Mouse (Mus musculus) natural killer cell, adult 2 months (primary cell): ENCODE results near the gene Dnajb11.

ENCODE experiments used
- DNase-seq, 2 experiments: peaks; one replicate each; pipeline ENCODE4 v3.0.0; 2022; ENCODE audit warnings: low spot score in 2 of 2

Gene Dnajb11

GRCm38 (mm10) chr16:22857431-22858113 lies at the start of gene Dnajb11, which contains the start of gene Tbccd1:
Gene Dnajb11 (plus strand): TSS chr16:22857845.
Gene Tbccd1 (minus strand): TSS chr16:22857669.
- peak; percentile 97 to 98 for DNase-seq

DNA sequence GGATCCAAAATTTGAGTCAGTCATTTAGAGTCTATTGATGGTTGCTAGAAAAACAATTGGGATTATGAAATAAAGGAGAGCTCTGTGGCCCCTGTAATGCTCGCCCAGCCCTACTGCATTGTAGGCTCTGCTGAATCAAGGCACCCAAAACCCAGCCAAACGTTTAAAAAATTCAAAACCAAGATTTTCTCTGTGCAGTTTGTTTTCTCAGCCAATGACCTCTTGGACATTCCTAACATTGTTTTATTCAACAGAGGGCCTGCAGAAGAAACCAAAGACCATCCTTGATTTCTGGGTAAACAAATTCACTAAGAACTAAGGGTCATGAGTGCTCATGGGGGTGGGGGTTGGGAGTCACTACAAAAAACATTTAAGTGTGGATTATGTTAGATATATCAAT lies 46.2 kb upstream of the Dnajb11 start, which contains the start of gene Crygs:
TSS of gene Crygs (minus strand) at position 101 of the 400 bp plus-strand sequence.
- DNase-seq = no peak

GRCm38 (mm10) chr16:22820731-22821130 lies 36.9 kb upstream of the Dnajb11 start:
- no peak for DNase-seq

- no peak for DNase-seq
Measured at GRCm38 (mm10) chr16:22832932-22833525, 24.6 kb upstream of the Dnajb11 start.

GRCm38 (mm10) chr16:22839146-22839857 lies 18.3 kb upstream of the Dnajb11 start:
- DNase-seq = no peak

- no peak for DNase-seq
Measured at GRCm38 (mm10) chr16:22842871-22843270, 14.8 kb upstream of the Dnajb11 start.

DNA sequence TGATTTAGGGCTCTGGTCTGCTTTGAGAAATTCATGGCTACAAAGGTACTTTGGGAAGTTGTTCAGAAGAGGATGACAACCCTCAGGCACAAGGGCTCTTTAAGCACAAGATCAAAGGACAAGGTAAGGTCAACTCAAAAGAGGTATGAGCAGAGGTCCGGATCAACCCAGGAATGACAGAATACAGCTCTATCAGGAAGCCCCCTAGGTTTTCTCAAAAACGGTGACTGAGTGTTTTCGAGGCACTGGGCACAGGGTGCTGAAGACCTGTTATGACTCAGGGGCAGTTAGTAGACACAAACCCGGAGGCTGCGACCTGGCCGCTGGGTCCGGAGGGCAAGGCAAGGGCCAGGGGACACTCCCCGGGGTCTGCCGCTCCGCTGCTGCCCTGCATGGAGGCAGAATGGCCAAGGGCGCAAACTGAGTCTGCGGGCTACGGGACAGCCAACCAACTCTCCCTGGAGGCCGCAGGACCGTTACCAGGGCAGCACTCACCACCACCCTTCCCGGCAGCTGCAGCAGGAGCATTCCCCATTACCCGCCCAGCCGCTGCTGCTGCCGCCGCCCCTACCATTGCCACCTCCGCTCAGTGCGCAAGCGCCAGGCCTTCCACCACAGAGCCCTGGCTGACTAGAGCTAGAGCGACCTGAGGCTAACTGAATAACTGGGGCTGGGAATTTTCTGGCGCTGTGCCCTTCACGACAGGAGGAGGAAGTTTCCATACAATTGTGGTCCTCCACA lies 13.4 kb upstream of the Dnajb11 start:
- no peak for DNase-seq

DNA sequence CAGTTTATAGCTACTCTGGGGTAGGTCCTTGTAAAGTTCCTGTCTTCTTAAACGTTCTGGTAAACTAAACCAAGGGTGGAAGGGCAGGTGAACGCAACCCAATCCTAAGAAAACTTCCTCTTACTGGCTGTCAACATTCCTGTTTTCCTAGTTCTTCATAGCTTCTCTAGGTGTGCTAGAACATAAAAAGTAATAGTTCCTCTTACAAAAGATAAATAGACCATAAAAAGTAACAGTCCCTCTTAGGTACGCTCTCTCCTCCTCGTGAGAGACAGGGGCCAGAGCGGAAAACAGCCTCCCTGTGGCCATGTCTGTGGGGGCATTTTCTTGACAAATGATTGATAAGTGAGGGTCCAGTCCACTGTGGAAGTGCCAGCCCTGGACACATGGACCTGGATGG lies 12.8 kb upstream of the Dnajb11 start:
- DNase-seq = no peak

GRCm38 (mm10) chr16:22845481-22845880 lies 12.2 kb upstream of the Dnajb11 start:
- no peak for DNase-seq

GRCm38 (mm10) chr16:22847686-22848085 lies 10.0 kb upstream of the Dnajb11 start:
- DNase-seq = no peak

GRCm38 (mm10) chr16:22848331-22848730 lies 9.3 kb upstream of the Dnajb11 start:
- DNase-seq = no peak

GRCm38 (mm10) chr16:22852709-22853108 lies 4.9 kb upstream of the Dnajb11 start:
- DNase-seq = no peak

DNA sequence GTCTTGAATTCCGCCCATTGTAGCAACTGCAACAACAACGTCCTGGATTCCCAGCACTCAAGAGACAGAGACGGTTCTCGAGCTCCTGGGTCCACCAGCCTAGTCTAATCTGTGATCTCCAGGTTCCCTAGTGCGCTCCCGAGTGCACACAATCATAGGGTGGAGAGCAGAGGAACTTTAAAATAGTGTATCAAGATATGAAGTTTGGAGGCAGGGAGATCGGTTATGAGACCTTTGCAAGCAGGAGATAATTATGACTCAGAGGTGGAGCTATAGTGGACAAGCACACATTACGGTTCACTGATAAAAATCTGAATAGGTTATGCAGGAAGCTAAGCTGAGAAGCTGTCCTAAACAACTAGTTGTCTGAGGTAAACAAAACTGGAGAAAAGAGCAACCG lies 872 bp upstream of the Dnajb11 start:
- DNase-seq = no peak

DNA sequence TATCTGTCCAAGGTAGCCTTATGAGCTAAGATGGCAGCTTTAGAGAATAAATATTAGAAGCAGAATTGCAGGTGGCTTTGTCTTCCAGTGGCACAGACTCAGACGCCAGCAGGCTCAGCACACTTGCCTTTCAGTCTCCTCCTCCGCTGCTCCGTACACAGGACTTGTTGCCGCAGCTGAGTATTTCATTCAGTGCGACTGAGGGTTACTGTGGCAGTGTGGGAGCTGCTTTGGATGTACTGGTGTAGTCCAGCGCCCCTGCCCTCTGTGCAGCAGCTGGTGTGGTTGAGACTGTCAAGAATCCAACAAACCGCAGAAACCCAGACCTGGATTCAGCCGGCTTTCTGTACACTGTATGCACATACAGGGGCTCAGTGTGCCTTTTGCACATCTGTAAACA lies 14.8 kb downstream of the Dnajb11 start:
- DNase-seq = no peak

DNA sequence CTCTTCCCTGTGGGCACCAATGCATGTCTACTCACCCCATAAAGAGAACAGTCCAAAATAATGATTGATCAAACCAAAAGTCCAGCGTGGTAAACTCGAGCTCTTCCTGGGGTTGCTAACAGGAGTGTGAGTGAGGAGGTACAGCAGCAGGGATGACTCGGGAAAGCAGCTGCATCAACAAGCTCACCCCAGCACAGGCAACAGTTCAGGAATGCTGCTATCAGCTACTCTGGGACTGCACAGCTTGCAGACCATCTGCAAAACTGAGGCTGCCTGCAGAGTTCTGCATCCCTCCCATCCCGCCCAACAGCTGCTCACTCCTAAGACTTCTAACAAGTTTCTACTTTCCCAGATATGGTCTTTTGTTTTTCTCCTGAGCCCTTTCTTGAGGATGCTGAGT lies 15.7 kb downstream of the Dnajb11 start:
- no peak for DNase-seq

GRCm38 (mm10) chr16:22876218-22877043 lies 18.8 kb downstream of the Dnajb11 start:
- no peak for DNase-seq

- DNase-seq = no peak
Measured at GRCm38 (mm10) chr16:22877660-22878390, 20.2 kb downstream of the Dnajb11 start.

- DNase-seq = no peak
Measured at GRCm38 (mm10) chr16:22878716-22879115, 21.1 kb downstream of the Dnajb11 start.

GRCm38 (mm10) chr16:22879945-22880595 lies 22.4 kb downstream of the Dnajb11 start:
- no peak for DNase-seq

DNA sequence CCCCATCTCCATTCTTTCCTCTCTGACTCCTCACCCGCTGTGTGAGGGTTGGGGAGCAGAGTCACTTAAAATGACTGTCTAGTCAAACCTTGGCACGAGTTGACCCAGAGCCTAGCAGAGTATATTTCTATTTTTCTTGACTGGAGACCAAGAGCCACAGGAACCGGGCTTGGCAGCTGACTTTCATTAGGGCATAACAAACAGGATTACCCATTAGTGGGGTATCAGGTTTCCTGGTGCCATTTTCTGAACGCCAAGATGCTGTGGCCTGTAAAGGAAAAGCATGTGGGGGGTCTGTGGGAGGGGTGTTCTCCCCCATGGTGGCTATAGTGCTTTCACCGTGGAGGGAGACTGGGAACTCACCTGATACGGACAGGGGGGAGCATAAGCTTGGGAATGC lies 23.3 kb downstream of the Dnajb11 start:
- DNase-seq = no peak
